Mouse (Mus musculus) cerebral cortex, adult 2 months (tissue): ENCODE data around the gene Ube2i.

Experiments
- WGBS: fragments of 180-500 bp; shearing (Covaris S2); methylation state at CpG from one replicate; pipeline ENCODE4 v1.1.7; 2018; 5-methylcytosine and 5-hydroxymethylcytosine counted together

The Ube2i gene

GRCm38 (mm10) chr17:25253760-25254159 is 20.7 kb downstream of the Ube2i start:
- WGBS, result 28% methylated on average over 10 of the region's 10 CpGs

- WGBS, result 50% methylated on average over 3 of the region's 3 CpGs
Measured at GRCm38 (mm10) chr17:25252643-25253042, 21.8 kb downstream of the Ube2i start.

GRCm38 (mm10) chr17:25250181-25250835 is 24.1 kb downstream of the Ube2i start:
- 73% methylated on average over 8 of the region's 8 CpGs for WGBS

GRCm38 (mm10) chr17:25248033-25248750 is 26.2 kb downstream of the Ube2i start:
- 75% methylated on average over 18 of the region's 18 CpGs for WGBS

GRCm38 (mm10) chr17:25244239-25244638 is 30.2 kb downstream of the Ube2i start:
- 84% methylated on average over 16 of the region's 16 CpGs for WGBS

- 89% methylated on average over 11 of the region's 11 CpGs for WGBS
Measured at GRCm38 (mm10) chr17:25243131-25243780, 31.2 kb downstream of the Ube2i start.

- WGBS, result under 1% methylated on average over 80 of the region's 80 CpGs
Measured at GRCm38 (mm10) chr17:25239695-25240636, 34.5 kb downstream of the Ube2i start, which contains the start of the genes Gnptg and Tsr3. TSS of gene Gnptg (minus strand) at chr17:25240124. TSS of gene Tsr3 (plus strand) at chr17:25240170.

- WGBS, result 69% methylated on average over 9 of the region's 9 CpGs
Measured at GRCm38 (mm10) chr17:25235635-25236034, 38.8 kb downstream of the Ube2i start.

- 72% methylated on average over 6 of the region's 11 CpGs for WGBS
Measured at GRCm38 (mm10) chr17:25231621-25232020, 42.8 kb downstream of the Ube2i start.

GRCm38 (mm10) chr17:25230700-25231099 is 43.7 kb downstream of the Ube2i start:
- WGBS, result 69% methylated on average over 3 of the region's 3 CpGs

GRCm38 (mm10) chr17:25230014-25230655 is 44.3 kb downstream of the Ube2i start:
- 52% methylated on average over 17 of the region's 17 CpGs for WGBS

GRCm38 (mm10) chr17:25227991-25228390 is 46.4 kb downstream of the Ube2i start:
- WGBS, result 89% methylated on average over 5 of the region's 5 CpGs

- 88% methylated on average over 4 of the region's 4 CpGs for WGBS
Measured at GRCm38 (mm10) chr17:25225659-25226058, 48.8 kb downstream of the Ube2i start.

GRCm38 (mm10) chr17:25224586-25225222 is 49.7 kb downstream of the Ube2i start:
- 84% methylated on average over 7 of the region's 7 CpGs for WGBS

- WGBS, result 33% methylated on average over 6 of the region's 6 CpGs
Measured at GRCm38 (mm10) chr17:25222951-25223601, 51.3 kb downstream of the Ube2i start.

GRCm38 (mm10) chr17:25222504-25222940 is 51.9 kb downstream of the Ube2i start:
- WGBS, result 16% methylated on average over 17 of the region's 28 CpGs

- 8% methylated on average over 20 of the region's 30 CpGs for WGBS
Measured at GRCm38 (mm10) chr17:25221821-25222503, 52.5 kb downstream of the Ube2i start.

GRCm38 (mm10) chr17:25220746-25221145 is 53.7 kb downstream of the Ube2i start:
- WGBS, result 63% methylated on average over 1 of the region's 1 CpGs
